Mouse (Mus musculus) liver, postnatal 0 days (tissue): Measurements from ENCODE around the gene Oit1.

Experiments used
- CTCF ChIP-seq: sonication (generic); IDR thresholded peaks from 2 replicates; pipeline ENCODE4 v1.5.1; 2016; ENCODE audit warnings: antibody characterized with exemption, low read depth
- EP300 ChIP-seq: IDR thresholded peaks from 2 replicates; pipeline ENCODE4 v1.6.1; 2016; ENCODE audit warnings: antibody characterized with exemption, low read depth, mild to moderate bottlenecking

DNA sequence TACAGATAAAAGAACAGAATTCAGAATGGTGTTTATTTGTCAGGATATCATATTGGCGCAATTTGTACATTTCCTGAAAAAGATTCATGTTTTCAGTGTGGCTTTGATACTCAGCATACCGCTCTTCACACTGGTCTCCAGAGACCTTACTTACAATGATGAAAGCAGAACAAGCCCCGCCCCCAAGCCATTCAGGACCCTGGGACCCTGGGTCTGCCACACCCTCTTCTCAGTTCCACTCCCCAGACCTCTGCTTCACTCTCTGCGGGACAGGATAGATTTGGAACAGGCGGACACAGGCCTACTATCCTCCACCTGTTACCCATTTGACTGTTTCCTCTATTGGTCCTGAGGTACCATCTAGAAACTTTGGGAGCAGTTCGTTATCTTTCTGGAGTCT is 27.4 kb upstream of the Oit1 start:
- TF ChIP-seq CTCF (no peak), EP300 (no peak)
